Comparison of ENCODE assay signal across 11 mouse cellular contexts in the genomic region with DNA sequence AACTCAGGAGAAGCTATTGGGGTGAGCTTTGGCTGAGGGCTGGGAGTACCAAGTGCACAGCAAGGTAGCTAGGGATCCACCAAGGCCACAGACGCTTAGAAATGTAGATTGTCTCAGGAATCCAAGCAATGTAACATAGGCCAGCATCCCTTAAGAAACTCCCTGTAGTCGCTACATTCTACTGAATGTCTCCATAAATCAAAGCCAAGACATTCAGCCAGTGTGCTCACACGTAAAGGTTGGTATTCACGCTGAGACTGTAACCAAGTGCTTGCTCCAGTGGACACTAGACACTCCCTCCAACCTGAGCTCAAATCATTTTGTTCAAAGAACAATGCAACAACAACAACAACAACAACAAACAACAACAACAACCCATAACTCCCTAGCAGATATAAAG.
DNase-seq lines count a peak whose midpoint lies in the region; ATAC-seq and TF ChIP-seq lines count a peak whose summit lies in the region.
"Had no signal": no experiment of that assay in that cellular context is flagged by ENCODE, and none has a peak within 500 bp of the region (broad histone marks: within the 10 kb centered on the region; RNA-seq: fewer than 3 reads in every experiment).

No protein-coding gene starts in this region.

- no peak overlapping the region for H3K4me2 ChIP-seq in kidney, embryonic 16.5 days (replicated peaks; ENCODE audit: low read depth, low read length)
- no peak overlapping the region for H3K4me2 ChIP-seq in hindbrain, postnatal 0 days (ENCODE audit: low read depth, low read length)
- H3K4me2 ChIP-seq in neural tube, embryonic 14.5 days (ENCODE audit: low read depth, low read length), result no peak overlapping the region

- no peak overlapping the region for H3K27ac ChIP-seq in kidney, embryonic 16.5 days (ENCODE audit: low read length)
- H3K27ac ChIP-seq in hindbrain, postnatal 0 days, result peak overlapping the region; percentile 58; the same call in 1 of the 2 replicates
- peak overlapping the region; percentile 17; the same call in 1 of the 2 replicates for H3K27ac ChIP-seq in neural tube, embryonic 14.5 days (ENCODE audit: low read depth, low read length)

- 0 out of 2 replicates have a peak, but pooled peaks have one; percentile 24 for ATAC-seq in kidney, embryonic 16.5 days (ENCODE audit: low FRiP score, low TSS enrichment)
- ATAC-seq in hindbrain, postnatal 0 days, result no peak
- ATAC-seq in neural tube, embryonic 14.5 days (ENCODE audit: low read depth), result no peak

- H3K9ac ChIP-seq in kidney, embryonic 16.5 days (replicated peaks; ENCODE audit: low read length), result no peak overlapping the region
- no peak overlapping the region for H3K9ac ChIP-seq in hindbrain, postnatal 0 days (replicated peaks; ENCODE audit: low read length)
- H3K9ac ChIP-seq in neural tube, embryonic 14.5 days (replicated peaks; ENCODE audit: low read depth, low read length), result no peak overlapping the region

- peaks cover 8% of the 10 kb centered on the region for H3K4me1 ChIP-seq in kidney, embryonic 16.5 days (ENCODE audit: insufficient read depth, low read length)
- H3K4me1 ChIP-seq in hindbrain, postnatal 0 days (ENCODE audit: insufficient read depth, low read length), result 0 out of 2 replicates have a peak, but pooled peaks cover 12% of the 10 kb centered on the region
- H3K4me1 ChIP-seq in neural tube, embryonic 14.5 days (ENCODE audit: control insufficient read depth, insufficient read depth, low read length), result no peaks in the 10 kb centered on the region

- H3K36me3 ChIP-seq in kidney, embryonic 16.5 days (ENCODE audit: insufficient read depth, low read length), result no peaks in the 10 kb centered on the region
- no peaks in the 10 kb centered on the region for H3K36me3 ChIP-seq in hindbrain, postnatal 0 days (ENCODE audit: insufficient read depth, low read length)
- H3K36me3 ChIP-seq in neural tube, embryonic 14.5 days (ENCODE audit: control insufficient read depth, insufficient read depth, low read length), result no peaks in the 10 kb centered on the region

- no peak overlapping the region for H3K4me3 ChIP-seq in kidney, embryonic 16.5 days (ENCODE audit: low read length)
- no peak overlapping the region for H3K4me3 ChIP-seq in hindbrain, postnatal 0 days (ENCODE audit: low read length)
- H3K4me3 ChIP-seq in neural tube, embryonic 14.5 days (ENCODE audit: low read depth, low read length), result no peak overlapping the region
- H3K4me3 ChIP-seq: erythroblast, embryonic 14.5 days had no signal

- H3K27me3 ChIP-seq in kidney, embryonic 16.5 days (ENCODE audit: insufficient read depth, low read length), result no peaks in the 10 kb centered on the region
- H3K27me3 ChIP-seq in hindbrain, postnatal 0 days (ENCODE audit: insufficient read depth, low read length), result no peaks in the 10 kb centered on the region
- no peaks in the 10 kb centered on the region for H3K27me3 ChIP-seq in neural tube, embryonic 14.5 days (ENCODE audit: control insufficient read depth, insufficient read depth, low read length)

- WGBS in kidney, embryonic 16.5 days, result 36% methylated on average over 4 of the region's 4 CpGs
- 79% methylated on average over 4 of the region's 4 CpGs for WGBS in hindbrain, postnatal 0 days
- WGBS in neural tube, embryonic 14.5 days, result 39% methylated on average over 4 of the region's 4 CpGs

- no peak for TF ChIP-seq CTCF in hindbrain, postnatal 0 days (IDR thresholded peaks at IDR 0.05; ENCODE audit: low read depth)

- DNase-seq in embryo, embryonic 10.5 days (ENCODE audit: low spot score), result peak; percentile 25
- no peak for DNase-seq in embryo, embryonic 10 days (ENCODE audit: low spot score)
- DNase-seq in kidney, adult 18-20 months, result no peak
- no peak for DNase-seq in hindbrain, postnatal 0 days (ENCODE audit: low spot score)
- no peak for DNase-seq in right cerebral cortex, postnatal 14 days
- no peak for DNase-seq in testis, postnatal 14 days (ENCODE audit: low spot score)
- DNase-seq: cerebellum, adult 9-10 months; gastrocnemius, postnatal 10 days had no signal

- no peaks in the 10 kb centered on the region for H3K9me3 ChIP-seq in kidney, embryonic 16.5 days (ENCODE audit: low read length)
- no peaks in the 10 kb centered on the region for H3K9me3 ChIP-seq in hindbrain, postnatal 0 days (ENCODE audit: low read length)
- no peaks in the 10 kb centered on the region for H3K9me3 ChIP-seq in neural tube, embryonic 14.5 days (ENCODE audit: control insufficient read depth, low read length)
